Mouse (Mus musculus) gastrocnemius, adult 18-20 months (tissue): ENCODE results near the gene Flad1. TPM values are rescaled to one million over a fixed set of nuclear protein-coding genes. Genes with fewer than 3 reads are reported as not detected.

ENCODE experiments used
- DNase-seq: peaks from one replicate; pipeline ENCODE4 v3.0.0; 2021; ENCODE audit warnings: low spot score
- long read RNA-seq, 2 experiments: library from polyadenylated mRNA; stranded (forward); transcript quantifications; one replicate each; pipeline ENCODE4 v2.0.0; 2021
- total RNA-seq, 2 experiments: library from RNA; stranded (reverse); gene quantifications; 2 replicates each; pipeline ENCODE4 v1.2.3; 2021

The Flad1 gene
- total RNA-seq, result 10 to 100 TPM; 45.2 to 51.6 TPM
- long read RNA-seq, experiment 1, transcript Flad1-202 (8 exons, 2,238 nt), result minor isoform, 10 of 36 reads
- long read RNA-seq, experiment 1, transcript Flad1-204 (8 exons, 2,892 nt), result major isoform, 15 of 36 reads
- long read RNA-seq, experiment 1, partial matches to known transcripts, result 5 of 36 reads
- long read RNA-seq, experiment 1, other reads (novel, unspliced or antisense), result 6 of 36 reads
- long read RNA-seq, experiment 2, transcript Flad1-204 (8 exons, 2,892 nt), result major isoform, 22 of 42 reads
- long read RNA-seq, experiment 2, transcript Flad1-202 (8 exons, 2,238 nt), result minor isoform, 8 of 42 reads
- long read RNA-seq, experiment 2, partial matches to known transcripts, result 2 of 42 reads
- long read RNA-seq, experiment 2, other reads (novel, unspliced or antisense), result 10 of 42 reads

GRCm38 (mm10) chr3:89411490-89412393, at the start of gene Flad1:
Flad1 (minus strand) TSS chr3:89411870.
- DNase-seq, result peak; percentile 100

GRCm38 (mm10) chr3:89458965-89459807, 47.5 kb upstream of the Flad1 start:
- peak; percentile 92 for DNase-seq

GRCm38 (mm10) chr3:89458372-89458964, 46.8 kb upstream of the Flad1 start:
- no peak for DNase-seq

DNA sequence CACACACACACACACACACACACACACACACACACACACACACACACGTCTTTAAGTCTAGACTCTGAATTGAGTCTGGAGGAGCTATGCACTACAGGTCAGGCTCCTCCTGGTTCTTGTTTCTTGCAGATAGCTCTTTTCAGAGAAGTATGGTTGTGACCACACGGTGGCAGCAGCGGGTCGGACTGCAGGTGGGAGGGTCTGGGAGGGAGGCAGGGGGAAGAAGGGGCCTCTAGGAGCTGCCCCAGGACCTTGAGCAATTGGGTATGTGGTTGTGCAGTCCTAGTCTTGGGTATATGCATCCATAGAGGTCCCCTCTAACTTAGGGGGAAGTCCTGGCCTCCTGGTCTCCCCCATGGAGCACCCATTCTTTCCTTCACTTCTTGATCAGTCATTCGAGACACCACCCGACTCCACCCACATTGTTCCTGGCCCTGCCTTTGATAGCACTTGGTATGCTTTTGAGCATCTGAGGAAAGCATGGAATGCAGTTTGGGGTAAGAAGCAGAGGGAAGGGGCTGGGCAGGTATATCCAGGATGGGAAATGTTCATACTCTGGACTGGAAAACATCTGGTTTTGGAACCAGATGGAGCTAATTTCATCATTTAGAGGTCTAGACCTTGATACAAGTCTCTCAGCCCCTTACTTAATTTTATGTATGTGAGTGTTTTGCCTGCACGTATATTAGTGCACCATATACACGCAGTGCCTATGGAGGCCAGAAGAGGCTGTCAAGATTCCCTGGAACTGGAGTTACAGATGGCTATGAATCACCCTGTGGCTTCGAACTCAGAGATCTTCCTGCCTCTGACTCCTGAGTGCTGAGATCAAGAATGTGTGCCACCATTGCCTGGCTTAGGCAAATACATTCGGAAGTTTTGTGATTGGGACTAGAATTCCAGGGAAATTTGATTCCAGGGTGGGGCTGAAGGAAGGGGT, 45.3 kb upstream of the Flad1 start:
- DNase-seq, result peak; percentile 67

DNA sequence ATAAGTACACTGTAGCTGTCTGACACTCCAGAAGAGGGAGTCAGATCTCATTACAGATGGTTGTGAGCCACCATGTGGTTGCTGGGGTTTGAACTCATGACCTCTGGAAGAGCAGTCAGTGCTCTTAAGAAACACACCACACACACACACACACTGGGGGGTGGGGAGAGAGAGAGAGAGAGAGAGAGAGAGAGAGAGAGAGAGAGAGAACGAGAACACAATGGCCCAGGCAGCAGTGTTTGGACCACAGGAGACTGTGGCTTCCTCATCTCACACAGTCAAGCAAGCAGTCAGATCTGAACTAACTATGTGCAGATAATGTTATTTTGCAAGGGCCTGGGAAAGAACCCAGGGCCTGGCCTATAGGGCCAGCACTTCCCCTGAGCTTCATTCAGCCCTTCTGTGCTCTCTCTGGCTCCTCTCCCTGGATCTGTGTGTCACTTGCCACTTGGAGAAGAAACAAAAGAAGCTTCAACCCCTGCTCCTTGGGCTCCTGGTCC, 44.2 kb upstream of the Flad1 start:
- no peak for DNase-seq

DNA sequence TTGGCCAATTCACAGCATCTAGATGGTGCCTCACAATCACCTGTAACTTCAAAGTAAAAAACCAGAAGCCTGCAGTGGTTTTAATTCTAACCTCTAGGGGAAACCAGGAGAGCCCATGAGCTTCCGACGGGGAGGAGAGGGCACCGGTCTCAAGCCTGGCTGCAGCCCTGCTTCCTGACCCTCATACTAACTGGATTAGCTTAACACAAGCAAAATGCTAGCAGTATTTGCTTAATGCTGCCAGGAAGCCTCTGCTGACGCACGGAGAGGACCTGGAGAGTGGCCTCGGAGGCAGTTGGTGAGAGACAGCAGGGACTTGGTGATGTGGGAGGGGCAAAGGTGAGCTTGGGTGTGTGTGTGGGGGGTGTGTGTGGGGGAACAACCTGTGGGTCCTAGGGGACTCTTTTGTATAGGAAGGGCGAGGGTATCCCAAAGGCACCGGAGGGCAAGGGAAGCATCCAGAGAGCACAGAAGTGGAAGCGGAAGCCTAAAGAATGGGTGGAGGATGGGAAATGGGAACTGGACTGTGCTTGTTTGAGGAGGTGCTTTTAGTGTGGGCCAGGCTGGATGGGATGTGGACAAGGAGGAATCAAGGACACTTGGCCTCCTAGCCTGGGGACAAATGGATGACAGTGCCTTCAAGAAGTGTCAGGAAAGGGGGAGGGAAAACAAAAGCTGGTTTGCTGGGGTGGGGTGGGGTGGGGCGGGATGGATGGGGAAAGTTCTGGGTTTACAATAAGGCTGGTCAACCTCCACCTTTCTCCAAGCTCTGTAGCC, 42.9 kb upstream of the Flad1 start, which contains the start of gene Pmvk:
TSS of gene Pmvk (plus strand) at position 141 of the 777 bp plus-strand sequence.
- no peak for DNase-seq

- DNase-seq, result no peak
Measured at GRCm38 (mm10) chr3:89451916-89452315, 40.2 kb upstream of the Flad1 start.

DNA sequence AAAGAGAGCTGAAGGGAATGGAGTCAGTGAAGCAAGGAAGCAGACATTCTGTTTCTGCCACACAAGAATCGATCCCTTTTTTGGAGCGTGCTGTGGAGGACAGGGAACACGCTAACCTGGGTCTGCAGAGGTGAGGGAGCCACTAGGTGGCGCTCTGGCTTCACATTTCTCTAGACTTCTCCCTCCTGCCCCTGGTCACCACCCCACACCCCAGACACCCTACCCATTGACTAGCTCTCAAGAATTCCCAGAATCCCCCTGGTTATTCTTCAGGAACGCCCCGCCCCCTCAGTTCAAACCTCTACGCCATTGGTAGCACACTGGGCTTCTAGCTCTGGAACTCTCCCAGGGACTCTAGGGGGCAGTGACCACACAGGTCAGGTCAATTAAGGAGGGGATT, 37.9 kb upstream of the Flad1 start:
- DNase-seq, result peak; percentile 72

- peak; percentile 57 for DNase-seq
Measured at GRCm38 (mm10) chr3:89448720-89449537, 37.3 kb upstream of the Flad1 start.

- DNase-seq, result peak; percentile 93
Measured at GRCm38 (mm10) chr3:89440691-89441090, 29.0 kb upstream of the Flad1 start.

DNA sequence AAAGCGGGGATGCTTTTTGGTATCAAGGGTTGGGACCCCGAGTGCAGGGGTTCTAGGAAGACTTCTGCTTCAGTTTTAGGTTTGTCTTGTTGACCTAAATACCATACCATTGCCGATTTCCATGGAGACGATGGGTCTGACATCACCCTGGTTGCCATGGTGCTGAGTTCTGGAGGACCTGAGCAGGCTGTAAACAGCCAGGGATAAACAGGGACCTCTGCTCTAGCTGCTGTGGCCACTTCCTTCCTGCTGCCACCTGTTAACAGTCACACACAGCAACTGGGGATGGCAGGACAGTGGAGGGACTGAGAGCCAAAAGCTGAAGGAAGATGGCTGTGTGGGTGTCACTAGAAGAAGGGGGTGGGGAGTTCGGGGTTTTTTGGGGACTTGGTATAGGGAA, 25.6 kb upstream of the Flad1 start:
- DNase-seq, result peak; percentile 48

DNA sequence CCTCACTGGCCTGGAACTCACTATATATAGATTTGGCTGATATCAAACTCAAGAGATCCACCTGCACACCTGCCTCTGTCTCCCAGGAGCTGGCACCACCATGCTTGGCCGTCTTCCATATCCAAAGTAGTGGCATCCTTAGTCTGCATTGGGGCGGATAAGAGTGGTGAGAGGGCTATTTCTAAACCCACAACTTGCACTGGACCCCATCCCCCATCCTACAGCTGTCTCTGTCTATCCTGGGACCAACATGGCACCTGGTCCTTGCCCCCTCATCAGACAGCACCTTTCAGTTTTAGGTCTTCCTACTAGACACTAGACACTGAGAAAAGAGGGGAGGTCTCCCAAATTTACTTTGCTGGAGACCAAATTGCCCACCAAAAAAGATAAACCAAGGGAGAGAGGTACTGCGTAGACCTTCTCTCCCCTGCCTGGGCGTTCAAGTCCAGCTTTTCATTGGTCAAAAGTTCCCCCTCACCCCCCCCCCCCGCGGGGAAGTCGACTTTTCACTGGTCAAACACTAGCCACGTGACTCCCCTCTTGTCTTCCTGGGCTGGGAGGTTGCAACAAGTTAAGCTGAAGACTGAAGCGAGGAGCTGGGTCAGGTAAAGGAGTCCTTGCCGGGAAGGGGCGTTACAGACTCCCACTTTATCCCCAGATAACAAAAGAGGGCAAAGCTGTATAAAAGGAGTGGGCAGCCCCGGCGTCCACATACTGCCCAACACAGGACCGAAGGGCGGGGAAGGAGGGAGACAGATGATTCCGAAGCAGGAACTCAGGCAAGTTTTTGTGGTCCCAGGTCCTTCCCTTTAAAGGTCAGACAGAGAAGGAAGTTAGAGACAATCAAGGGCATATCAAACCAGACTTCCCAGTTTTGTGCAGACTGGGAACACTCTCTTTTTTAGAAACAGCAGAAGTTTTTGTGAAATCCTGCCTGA, 24.8 kb upstream of the Flad1 start, which contains the start of gene Pbxip1:
TSS of gene Pbxip1 (plus strand) at position 531 of the 938 bp plus-strand sequence.
- DNase-seq, result peak; percentile 82

DNA sequence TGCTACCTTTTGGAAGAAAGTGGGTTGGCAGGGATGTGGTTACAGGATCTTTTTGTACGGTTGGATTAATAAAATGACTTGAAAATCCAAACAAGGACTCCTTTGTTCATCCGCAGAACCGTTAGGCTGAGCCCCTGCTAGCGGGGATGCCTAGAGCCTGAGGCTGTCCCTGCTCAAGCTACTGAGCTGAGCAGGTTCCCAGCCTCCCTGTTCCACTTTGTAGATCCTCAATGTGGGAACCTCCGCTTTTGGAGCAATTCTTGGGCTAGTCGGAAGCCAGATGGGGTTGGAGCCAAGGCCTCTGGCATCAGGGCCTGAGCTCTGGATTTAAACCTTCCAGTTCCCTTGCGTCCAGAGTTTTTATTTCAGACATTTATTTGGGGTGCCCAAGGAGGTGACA, 23.4 kb upstream of the Flad1 start:
- DNase-seq, result no peak

DNA sequence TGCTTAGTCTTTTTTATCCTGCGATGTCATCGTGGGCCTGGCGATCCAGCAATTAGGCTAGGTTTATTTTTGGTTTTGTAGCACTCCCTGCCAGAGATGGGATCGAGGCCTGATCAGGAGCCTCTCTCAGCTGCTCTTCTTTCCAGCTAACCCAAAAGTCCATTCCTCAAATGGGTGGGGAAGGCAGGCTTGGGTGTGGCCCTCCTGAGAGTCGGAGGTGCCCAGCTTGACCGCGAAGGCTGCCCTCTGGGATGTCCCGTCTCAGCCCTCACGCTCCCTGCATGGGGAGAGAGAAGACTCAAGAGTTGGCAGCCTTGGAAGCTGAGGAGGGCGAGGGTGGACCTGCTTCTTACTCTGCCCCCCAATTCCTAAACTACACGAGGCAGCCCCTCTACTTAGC, 22.9 kb upstream of the Flad1 start:
- no peak for DNase-seq

GRCm38 (mm10) chr3:89432606-89433005, 20.9 kb upstream of the Flad1 start:
- DNase-seq, result no peak
